Mouse (Mus musculus) lung, postnatal 4 days (tissue): ENCODE data around the gene Hist1h4k.
A peak's percentile ranks its signal among the peaks of the same experiment; 100 is the strongest.
"Not testable (repeated sequence)": the region's sequence is repeated elsewhere in the genome, so short reads cannot be mapped to it uniquely, and the experiment has no call there.

Experiments used
- DNase-seq, 2 experiments: peaks; one replicate each; pipeline ENCODE4 v3.0.0; 2021

Hist1h4k gene

GRCm38 (mm10) chr13:21754294-21755001 lies 4.1 kb upstream of the Hist1h4k start:
- peak in 1 of 2 experiments; percentile 56 for DNase-seq

GRCm38 (mm10) chr13:21753524-21754285 lies 3.4 kb upstream of the Hist1h4k start, which contains the start of the genes Hist1h2ak and Hist1h2bn:
Gene Hist1h2ak (minus strand): TSS chr13:21753827.
Gene Hist1h2bn (plus strand): TSS chr13:21754123.
- peak; percentile 65 to 72 for DNase-seq

- no peak for DNase-seq
These were observed 2.8 kb upstream of the Hist1h4k start for GRCm38 (mm10) chr13:21753051-21753523.

- no peak for DNase-seq
These were observed 2.1 kb upstream of the Hist1h4k start for GRCm38 (mm10) chr13:21752356-21752755.

GRCm38 (mm10) chr13:21751827-21752226 lies 1.5 kb upstream of the Hist1h4k start:
- no peak for DNase-seq

GRCm38 (mm10) chr13:21751417-21751816 lies 1.1 kb upstream of the Hist1h4k start:
- no peak for DNase-seq

- no peak for DNase-seq
These were observed 732 bp downstream of the Hist1h4k start for GRCm38 (mm10) chr13:21749387-21750158.

- no peak for DNase-seq
These were observed 5.3 kb downstream of the Hist1h4k start for GRCm38 (mm10) chr13:21745006-21745405.

- DNase-seq, result peak; percentile 85 to 86
These were observed 15.2 kb downstream of the Hist1h4k start, which contains the start of gene Hist1h4j for GRCm38 (mm10) chr13:21734906-21735767. Gene Hist1h4j (plus strand): TSS chr13:21735064.

- peak; percentile 68 to 88 for DNase-seq
These were observed 16.0 kb downstream of the Hist1h4k start for GRCm38 (mm10) chr13:21734010-21734905.

GRCm38 (mm10) chr13:21733466-21733865 lies 16.8 kb downstream of the Hist1h4k start:
- DNase-seq, result no peak

GRCm38 (mm10) chr13:21729544-21729943 lies 20.8 kb downstream of the Hist1h4k start:
- no peak for DNase-seq

GRCm38 (mm10) chr13:21727948-21728572 lies 22.2 kb downstream of the Hist1h4k start:
- DNase-seq, result no peak

GRCm38 (mm10) chr13:21722993-21723836 lies 27.1 kb downstream of the Hist1h4k start:
- DNase-seq, result no peak

- no peak for DNase-seq
These were observed 27.9 kb downstream of the Hist1h4k start for GRCm38 (mm10) chr13:21722373-21722925.

- DNase-seq, result peak; percentile 62 to 74
These were observed 28.4 kb downstream of the Hist1h4k start, which contains the start of gene Hist1h2bm for GRCm38 (mm10) chr13:21721757-21722372. Gene Hist1h2bm (plus strand): TSS chr13:21722044.

- not testable (repeated sequence) for DNase-seq
These were observed 29.1 kb downstream of the Hist1h4k start for GRCm38 (mm10) chr13:21721107-21721756.
